Mouse (Mus musculus) small intestine, adult 2 months (tissue): ENCODE measurements around the gene Pafah2. TPM values are rescaled to one million over a fixed set of nuclear protein-coding genes. Genes with fewer than 3 reads are reported as not detected.
A peak's percentile ranks its signal among the peaks of the same experiment; 100 is the strongest.

ENCODE experiments used
- H3K27ac ChIP-seq: fragments of 200-500 bp; 2 replicates; pipeline ENCODE4 v1.5.1; 2012; ENCODE audit warnings: low read depth, low read length, control low read depth, inconsistent platforms; ENCODE audit not compliant: insufficient read depth
- H3K27me3 ChIP-seq: fragments of 200-500 bp; 2 replicates; pipeline ENCODE4 v1.6.1; 2012; ENCODE audit warnings: mild to moderate bottlenecking, moderate library complexity, low read length, inconsistent platforms; ENCODE audit not compliant: control insufficient read depth, insufficient read depth
- H3K36me3 ChIP-seq: fragments of 200-500 bp; 2 replicates; pipeline ENCODE4 v1.6.1; 2012; ENCODE audit warnings: mild to moderate bottlenecking, low read length, control low read depth, inconsistent platforms; ENCODE audit not compliant: control insufficient read depth, insufficient read depth
- H3K4me1 ChIP-seq: fragments of 200-500 bp; 2 replicates; pipeline ENCODE4 v1.6.1; 2012; ENCODE audit warnings: low read length, inconsistent platforms, mixed read lengths; ENCODE audit not compliant: control insufficient read depth, insufficient read depth, insufficient read length
- H3K4me3 ChIP-seq: fragments of 200-500 bp; 2 replicates; pipeline ENCODE4 v1.5.1; 2012; ENCODE audit warnings: low read depth, mild to moderate bottlenecking, control low read depth, inconsistent platforms, low read length, moderate library complexity
- CTCF ChIP-seq: fragments of 200-500 bp; IDR thresholded peaks from 2 replicates; pipeline ENCODE4 v1.5.1; 2012; ENCODE audit warnings: low read depth, mild to moderate bottlenecking, control low read depth, inconsistent platforms, low read length, moderate library complexity, mixed read lengths; ENCODE audit not compliant: insufficient replicate concordance, insufficient read length; ENCODE audit errors: extremely low read depth
- POLR2A ChIP-seq: fragments of 200-500 bp; IDR thresholded peaks from 2 replicates; pipeline ENCODE4 v1.6.1; 2012; ENCODE audit warnings: low read depth, mild to moderate bottlenecking, control low read depth, inconsistent platforms, low read length, moderate library complexity
- WGBS: fragments of 180-500 bp; shearing (Covaris S2); methylation state at CpG from one replicate; pipeline ENCODE4 v1.1.7; 2018; 5-methylcytosine and 5-hydroxymethylcytosine counted together
- polyA plus RNA-seq: library from polyadenylated mRNA; depleted of rRNA; stranded (reverse); fragments of >200 nt; gene quantifications from 2 replicates; pipeline ENCODE4 v1.2.3, GENCODE M21; 2012

Pafah2 gene
- polyA plus RNA-seq, 1 experiment, result 20.5 TPM

DNA sequence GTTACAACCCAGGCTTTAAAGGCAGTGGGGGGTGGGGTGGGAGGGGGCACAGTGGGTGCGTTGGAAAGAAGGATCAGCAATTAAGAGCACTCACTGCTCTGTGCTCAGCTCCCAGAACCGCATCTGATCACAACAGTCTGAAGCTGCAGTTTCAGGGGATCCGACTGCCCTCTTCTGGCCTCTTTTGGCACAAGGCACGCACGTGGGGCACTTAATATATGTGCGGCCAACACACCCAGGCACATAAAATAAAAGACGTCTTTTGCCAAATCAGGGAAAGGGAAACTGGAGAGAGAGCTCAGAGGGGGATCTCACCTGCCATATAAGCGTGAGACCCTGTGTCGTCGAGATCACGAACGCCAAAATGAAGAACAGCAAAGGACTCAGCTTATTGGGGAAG lies 3.1 kb upstream of the Pafah2 start:
- no peak overlapping the region for H3K27ac ChIP-seq
- TF ChIP-seq CTCF (no peak), POLR2A (no peak)
- peaks cover 4% of the 10 kb centered on the region; the same call in 1 of the 2 replicates for H3K4me1 ChIP-seq
- WGBS, result 29% methylated on average over 12 of the region's 12 CpGs
- no peaks in the 10 kb centered on the region for H3K27me3 ChIP-seq
- no peak overlapping the region for H3K4me3 ChIP-seq
- no peaks in the 10 kb centered on the region for H3K36me3 ChIP-seq

DNA sequence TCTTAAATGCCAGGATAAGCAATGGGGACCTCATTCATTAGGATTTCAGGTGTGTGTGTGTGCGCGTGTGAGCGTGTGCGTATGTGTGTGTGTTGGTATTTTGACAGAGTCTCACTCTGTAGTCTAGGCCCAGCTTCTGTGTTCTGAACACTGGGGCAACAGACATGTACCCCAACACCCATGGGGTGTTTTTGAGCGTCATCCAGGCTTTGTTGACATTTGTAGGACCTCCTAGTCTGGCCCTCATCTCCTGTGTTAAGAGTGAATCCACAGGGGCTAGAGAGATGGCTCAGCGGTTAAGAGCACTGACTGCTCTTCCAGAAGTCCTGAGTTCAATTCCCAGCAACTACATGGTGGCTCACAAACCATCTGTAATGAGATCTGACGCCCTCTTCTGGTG lies 978 bp upstream of the Pafah2 start:
- Histone ChIP-seq H3K4me3 (no peak overlapping the region), H3K27me3 (no peaks in the 10 kb centered on the region), H3K27ac (no peak overlapping the region), H3K4me1 (peaks cover 5% of the 10 kb centered on the region; the same call in 1 of the 2 replicates), H3K36me3 (no peaks in the 10 kb centered on the region)
- TF ChIP-seq CTCF (no peak), POLR2A (no peak)
- 87% methylated on average over 7 of the region's 7 CpGs for WGBS

DNA sequence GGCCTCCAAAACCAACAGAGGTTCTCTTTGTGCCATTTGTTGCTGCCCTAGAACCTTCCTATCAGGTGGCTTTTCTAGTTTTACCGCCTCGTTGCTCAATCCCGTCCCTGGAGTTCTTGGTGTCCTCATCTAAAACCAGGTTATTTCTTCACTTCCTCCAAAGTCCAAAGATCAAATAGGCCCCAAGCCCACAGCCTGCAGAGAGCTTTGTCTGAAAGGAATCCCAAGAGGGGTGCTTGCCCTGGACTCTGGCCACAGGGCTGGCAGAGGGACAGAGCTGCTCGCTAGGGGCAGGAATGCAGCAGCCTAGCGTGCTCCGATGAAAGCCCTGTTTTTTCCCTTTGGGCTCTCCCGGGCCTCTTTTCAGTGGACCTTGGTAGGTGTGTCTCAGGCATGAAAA lies 1.0 kb downstream of the Pafah2 start:
- H3K27me3 ChIP-seq, result no peaks in the 10 kb centered on the region
- H3K27ac ChIP-seq, result peak overlapping the region; percentile 79
- TF ChIP-seq POLR2A (no peak), CTCF (no peak; the same call in 1 of the 2 replicates)
- H3K4me1 ChIP-seq, result peaks cover 14% of the 10 kb centered on the region
- H3K36me3 ChIP-seq, result no peaks in the 10 kb centered on the region
- H3K4me3 ChIP-seq, result peak overlapping the region; percentile 40
- WGBS, result 7% methylated on average over 7 of the region's 7 CpGs

DNA sequence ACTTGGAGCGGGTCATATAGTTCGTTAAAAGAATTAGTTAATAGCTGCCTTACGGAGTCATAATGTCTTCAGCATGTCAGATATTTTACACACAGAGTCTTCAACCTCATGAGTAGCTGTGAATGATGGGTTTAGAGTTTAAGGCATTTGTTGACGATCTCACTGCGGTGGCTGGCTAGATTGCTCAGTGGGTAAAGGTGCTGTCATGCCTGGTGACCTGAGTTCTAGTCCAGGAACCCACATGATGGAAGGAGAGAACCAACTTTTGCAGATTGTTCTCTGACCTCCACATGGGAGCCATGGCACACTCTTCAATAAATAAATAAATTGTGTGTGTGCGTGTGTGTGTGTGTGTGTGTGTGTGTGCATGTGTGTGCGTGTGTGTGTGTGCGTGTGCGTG lies 1.6 kb downstream of the Pafah2 start:
- H3K4me1 ChIP-seq, result peaks cover 20% of the 10 kb centered on the region
- TF ChIP-seq CTCF (no peak), POLR2A (no peak)
- H3K4me3 ChIP-seq, result no peak overlapping the region
- H3K27me3 ChIP-seq, result no peaks in the 10 kb centered on the region
- WGBS, result 68% methylated on average over 9 of the region's 9 CpGs
- H3K27ac ChIP-seq, result no peak overlapping the region
- H3K36me3 ChIP-seq, result no peaks in the 10 kb centered on the region

DNA sequence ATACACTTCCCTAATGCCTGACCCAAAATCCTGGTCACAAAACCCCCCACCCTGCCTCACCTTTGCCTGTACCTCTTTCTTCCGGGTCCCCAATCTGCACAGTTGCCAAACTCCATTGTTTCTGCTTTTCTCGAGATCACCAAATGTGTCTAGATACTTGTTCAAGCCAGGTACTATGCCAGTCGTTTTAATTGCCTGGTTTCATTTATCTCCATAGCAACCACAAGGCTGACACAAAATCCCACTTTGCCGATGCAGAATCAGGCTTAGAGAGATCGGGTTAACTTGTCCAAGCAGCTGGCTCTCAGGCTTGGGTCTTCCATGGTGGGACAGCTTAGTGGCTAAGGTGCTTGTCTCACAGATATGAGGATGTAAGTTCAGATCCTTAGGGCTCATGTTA lies 4.1 kb downstream of the Pafah2 start:
- Histone ChIP-seq H3K36me3 (peaks cover 6% of the 10 kb centered on the region; the same call in 1 of the 2 replicates), H3K27ac (no peak overlapping the region), H3K4me1 (peaks cover 20% of the 10 kb centered on the region), H3K27me3 (no peaks in the 10 kb centered on the region), H3K4me3 (no peak overlapping the region)
- WGBS, result 27% methylated on average over 5 of the region's 5 CpGs
- TF ChIP-seq POLR2A (no peak), CTCF (no peak)

GRCm38 (mm10) chr4:134401181-134401661 lies 5.1 kb downstream of the Pafah2 start:
- WGBS, result 2% methylated on average over 19 of the region's 19 CpGs

DNA sequence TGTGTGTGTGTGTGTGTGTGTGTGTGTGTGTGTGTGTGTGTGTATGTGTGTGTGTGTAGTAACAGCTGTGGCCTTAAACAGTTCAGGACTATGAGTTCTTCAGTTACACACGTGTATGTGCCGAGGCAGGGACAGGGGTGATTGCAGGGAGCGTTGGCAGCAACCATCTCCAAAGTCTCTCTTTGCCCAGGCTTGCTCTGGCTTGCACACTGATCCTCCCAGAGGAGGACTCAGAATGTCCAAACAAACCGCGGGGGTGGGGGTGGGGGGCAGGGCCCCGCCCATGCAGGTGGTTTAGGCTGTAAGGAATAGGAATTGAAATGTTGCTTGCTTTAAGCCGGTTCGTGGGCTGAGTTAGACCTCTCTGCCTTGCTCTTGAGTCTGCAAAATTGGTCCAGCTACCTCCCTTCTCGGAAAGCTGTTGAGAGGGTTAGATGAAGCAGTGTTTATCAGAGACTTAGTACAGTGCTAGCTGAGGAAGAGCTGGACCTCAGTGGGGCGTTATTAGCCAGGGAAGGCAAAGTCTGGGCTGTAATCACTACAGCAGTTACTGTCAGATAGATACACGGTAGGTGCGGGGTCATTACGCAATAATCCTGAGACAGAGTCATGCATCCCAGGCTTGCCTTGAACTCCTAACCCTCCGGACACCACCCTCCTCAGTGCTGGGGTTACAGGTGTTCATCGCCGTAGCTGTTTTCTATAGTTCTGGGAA lies 5.9 kb downstream of the Pafah2 start:
- Histone ChIP-seq H3K4me3 (no peak overlapping the region), H3K27me3 (no peaks in the 10 kb centered on the region), H3K27ac (no peak overlapping the region), H3K4me1 (peaks cover 20% of the 10 kb centered on the region), H3K36me3 (peaks cover 8% of the 10 kb centered on the region; the same call in 1 of the 2 replicates)
- TF ChIP-seq CTCF (no peak), POLR2A (no peak)
- WGBS, result 10% methylated on average over 16 of the region's 16 CpGs

More at GRCm38 (mm10) chr4:134401181-134401661, 5.1 kb downstream of the Pafah2 start:
- peak overlapping the region; percentile 8; the same call in 1 of the 2 replicates for H3K27ac ChIP-seq
- TF ChIP-seq POLR2A (no peak), CTCF (no peak)
- no peaks in the 10 kb centered on the region for H3K27me3 ChIP-seq
- H3K4me1 ChIP-seq, result peaks cover 20% of the 10 kb centered on the region
- peaks cover 8% of the 10 kb centered on the region; the same call in 1 of the 2 replicates for H3K36me3 ChIP-seq
- H3K4me3 ChIP-seq, result peak overlapping the region; percentile 39
